Mouse (Mus musculus): ENCODE measurements around the gene Pcbp3. TPM values are rescaled to one million over a fixed set of nuclear protein-coding genes. Genes with fewer than 3 reads are reported as not detected.
A peak's percentile ranks its signal among the peaks of the same experiment; 100 is the strongest.

Gene Pcbp3
- polyA plus RNA-seq, 1 experiment: 72.3 TPM

DNA sequence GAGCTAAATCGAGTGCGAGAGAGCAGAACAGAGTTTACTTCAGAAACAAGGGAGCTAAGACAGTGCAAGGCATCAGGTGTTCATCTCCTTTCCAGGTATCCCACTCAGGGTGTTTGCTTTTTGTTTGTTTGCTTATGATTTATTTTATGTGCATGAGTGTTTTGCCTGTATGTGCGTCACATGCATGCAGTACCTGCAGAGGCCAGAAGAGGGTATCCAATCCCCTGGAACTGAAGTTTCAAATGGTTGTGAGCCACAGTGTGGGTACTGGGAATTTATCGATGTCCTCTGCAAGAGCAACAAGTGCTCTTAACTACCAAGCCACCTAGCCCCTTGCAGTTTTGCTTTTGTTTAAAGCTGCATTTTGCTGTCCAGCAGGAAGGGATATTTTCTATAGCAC, 132.8 kb downstream of the Pcbp3 start:
- Histone ChIP-seq H3K27ac (ENCODE audit: insufficient read depth, low read length) (no peak overlapping the region), H3K4me1 (ENCODE audit: control insufficient read depth, insufficient read depth, low read length) (no peaks in the 10 kb centered on the region), H3K4me3 (replicated peaks; ENCODE audit: insufficient read depth, low read depth, low read length) (no peak overlapping the region), H3K27me3 (ENCODE audit: control insufficient read depth, insufficient read depth, low read length) (no peaks in the 10 kb centered on the region)
- WGBS: 99% methylated on average over 4 of the region's 4 CpGs
- TF ChIP-seq POLR2A (IDR thresholded peaks at IDR 0.05; ENCODE audit: borderline replicate concordance, insufficient read depth, low read length) (no peak), CTCF (IDR thresholded peaks at IDR 0.05; ENCODE audit: borderline replicate concordance, insufficient read depth, low read depth, low read length) (0 out of 2 replicates have a peak, but pooled peaks have one; percentile 4)
- no peak for DNase-seq

GRCm38 (mm10) chr10:76822698-76823097, 139.0 kb downstream of the Pcbp3 start:
- WGBS: 85% methylated on average over 8 of the region's 8 CpGs
- Histone ChIP-seq H3K4me3 (replicated peaks; ENCODE audit: insufficient read depth, low read depth, low read length) (no peak overlapping the region), H3K4me1 (ENCODE audit: control insufficient read depth, insufficient read depth, low read length) (peaks cover 12% of the 10 kb centered on the region), H3K27me3 (ENCODE audit: control insufficient read depth, insufficient read depth, low read length) (no peaks in the 10 kb centered on the region), H3K27ac (ENCODE audit: insufficient read depth, low read length) (no peak overlapping the region)
- TF ChIP-seq POLR2A (IDR thresholded peaks at IDR 0.05; ENCODE audit: borderline replicate concordance, insufficient read depth, low read length): no peak
- TF ChIP-seq CTCF (IDR thresholded peaks at IDR 0.05; ENCODE audit: borderline replicate concordance, insufficient read depth, low read depth, low read length): no peak
- DNase-seq: no peak

- 68% methylated on average over 2 of the region's 2 CpGs for WGBS
- H3K4me3 ChIP-seq (replicated peaks; ENCODE audit: insufficient read depth, low read depth, low read length): no peak overlapping the region
- H3K27me3 ChIP-seq (ENCODE audit: control insufficient read depth, insufficient read depth, low read length): no peaks in the 10 kb centered on the region
- no peak for TF ChIP-seq POLR2A (IDR thresholded peaks at IDR 0.05; ENCODE audit: borderline replicate concordance, insufficient read depth, low read length)
- no peak for TF ChIP-seq CTCF (IDR thresholded peaks at IDR 0.05; ENCODE audit: borderline replicate concordance, insufficient read depth, low read depth, low read length)
- no peak for DNase-seq
- peaks cover 34% of the 10 kb centered on the region for H3K4me1 ChIP-seq (ENCODE audit: control insufficient read depth, insufficient read depth, low read length)
- H3K27ac ChIP-seq (ENCODE audit: insufficient read depth, low read length): no peak overlapping the region; the same call in 1 of the 2 replicates
Measured at GRCm38 (mm10) chr10:76819321-76819720, 142.4 kb downstream of the Pcbp3 start.

DNA sequence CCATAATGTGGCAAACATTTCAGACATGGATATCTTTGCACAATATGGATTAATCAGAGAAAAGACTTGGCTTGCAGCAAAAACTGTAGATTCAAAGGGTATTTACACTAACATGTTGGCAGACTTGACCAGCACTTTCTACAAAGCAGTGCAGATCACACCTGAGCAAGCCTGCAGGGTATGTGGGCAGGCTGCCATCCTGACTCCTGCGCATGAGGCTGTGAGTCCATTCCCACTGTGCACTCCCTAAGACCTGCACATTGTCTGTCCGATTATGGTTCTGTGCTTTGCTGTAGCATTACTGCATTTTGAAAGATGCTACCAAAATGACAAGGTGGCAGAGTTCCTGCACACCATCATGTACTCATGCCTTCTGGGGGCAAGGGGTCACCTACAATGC, 143.3 kb downstream of the Pcbp3 start:
- no peaks in the 10 kb centered on the region for H3K27me3 ChIP-seq (ENCODE audit: control insufficient read depth, insufficient read depth, low read length)
- H3K4me1 ChIP-seq (ENCODE audit: control insufficient read depth, insufficient read depth, low read length): peaks cover 34% of the 10 kb centered on the region
- H3K27ac ChIP-seq (ENCODE audit: insufficient read depth, low read length): peak overlapping the region; percentile 70
- WGBS: 8% methylated on average over 2 of the region's 2 CpGs
- no peak overlapping the region for H3K4me3 ChIP-seq (replicated peaks; ENCODE audit: insufficient read depth, low read depth, low read length)
- TF ChIP-seq POLR2A (IDR thresholded peaks at IDR 0.05; ENCODE audit: borderline replicate concordance, insufficient read depth, low read length): no peak
- TF ChIP-seq CTCF (IDR thresholded peaks at IDR 0.05; ENCODE audit: borderline replicate concordance, insufficient read depth, low read depth, low read length): no peak
- DNase-seq: peak; percentile 70 to 79

DNA sequence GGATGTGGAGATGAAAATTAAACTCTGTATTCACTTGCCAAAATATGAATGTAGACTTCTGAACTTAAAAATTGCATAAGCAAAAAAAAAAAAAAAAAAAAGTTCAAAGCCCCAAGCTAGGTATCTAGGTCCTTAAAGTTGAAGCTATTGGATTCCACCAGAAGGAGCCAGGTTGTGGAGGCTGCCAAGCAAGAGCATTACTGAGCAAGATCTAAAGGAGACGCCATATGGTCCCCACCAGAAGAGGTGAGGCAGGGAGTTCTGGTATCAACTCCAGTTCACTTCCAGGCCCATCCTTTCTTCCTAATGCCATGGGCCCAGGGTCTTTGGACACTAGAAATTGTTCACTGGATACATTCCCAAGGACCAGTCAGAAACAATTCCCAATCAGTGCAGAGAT, 144.8 kb downstream of the Pcbp3 start:
- H3K4me3 ChIP-seq (replicated peaks; ENCODE audit: insufficient read depth, low read depth, low read length): no peak overlapping the region
- peak overlapping the region; percentile 18; the same call in 1 of the 2 replicates for H3K27ac ChIP-seq (ENCODE audit: insufficient read depth, low read length)
- TF ChIP-seq POLR2A (IDR thresholded peaks at IDR 0.05; ENCODE audit: borderline replicate concordance, insufficient read depth, low read length) (no peak), CTCF (IDR thresholded peaks at IDR 0.05; ENCODE audit: borderline replicate concordance, insufficient read depth, low read depth, low read length) (no peak)
- 27% methylated on average over 1 of the region's 1 CpGs for WGBS
- peaks cover 34% of the 10 kb centered on the region for H3K4me1 ChIP-seq (ENCODE audit: control insufficient read depth, insufficient read depth, low read length)
- H3K27me3 ChIP-seq (ENCODE audit: control insufficient read depth, insufficient read depth, low read length): no peaks in the 10 kb centered on the region
- DNase-seq: peak; percentile 33 to 59

DNA sequence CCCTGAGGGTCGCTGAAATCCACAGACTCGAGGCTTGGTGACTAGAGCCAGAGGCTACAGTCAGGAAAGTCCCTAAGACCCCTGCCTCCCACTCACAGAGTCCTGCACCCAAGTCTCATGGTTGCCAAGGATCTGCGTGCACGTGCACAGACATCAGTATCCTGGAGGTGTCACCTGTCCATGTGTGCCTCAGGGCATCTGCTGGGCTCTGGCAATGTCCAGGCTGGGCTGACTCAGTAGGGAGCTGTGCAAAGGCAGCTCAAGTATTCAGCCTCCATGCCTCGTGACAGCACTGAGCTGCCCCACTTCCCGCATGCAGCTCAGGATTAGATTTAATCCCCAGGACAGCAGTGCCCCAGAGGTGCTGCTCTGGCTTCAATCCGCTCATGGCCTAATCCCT, 145.3 kb downstream of the Pcbp3 start:
- no peak overlapping the region for H3K4me3 ChIP-seq (replicated peaks; ENCODE audit: insufficient read depth, low read depth, low read length)
- WGBS: 23% methylated on average over 7 of the region's 7 CpGs
- TF ChIP-seq CTCF (IDR thresholded peaks at IDR 0.05; ENCODE audit: borderline replicate concordance, insufficient read depth, low read depth, low read length): no peak
- no peak for TF ChIP-seq POLR2A (IDR thresholded peaks at IDR 0.05; ENCODE audit: borderline replicate concordance, insufficient read depth, low read length)
- peak; percentile 68 to 70 for DNase-seq
- H3K27me3 ChIP-seq (ENCODE audit: control insufficient read depth, insufficient read depth, low read length): no peaks in the 10 kb centered on the region
- H3K4me1 ChIP-seq (ENCODE audit: control insufficient read depth, insufficient read depth, low read length): peaks cover 34% of the 10 kb centered on the region
- H3K27ac ChIP-seq (ENCODE audit: insufficient read depth, low read length): peak overlapping the region; percentile 29

GRCm38 (mm10) chr10:76815481-76815880, 146.2 kb downstream of the Pcbp3 start:
- peak; percentile 75 for DNase-seq
- Histone ChIP-seq H3K4me1 (ENCODE audit: control insufficient read depth, insufficient read depth, low read length) (peaks cover 34% of the 10 kb centered on the region), H3K27me3 (ENCODE audit: control insufficient read depth, insufficient read depth, low read length) (no peaks in the 10 kb centered on the region), H3K4me3 (replicated peaks; ENCODE audit: insufficient read depth, low read depth, low read length) (no peak overlapping the region), H3K27ac (ENCODE audit: insufficient read depth, low read length) (0 out of 2 replicates have a peak overlapping the region, but pooled peaks have one; percentile 17)
- 38% methylated on average over 4 of the region's 4 CpGs for WGBS
- TF ChIP-seq CTCF (IDR thresholded peaks at IDR 0.05; ENCODE audit: borderline replicate concordance, insufficient read depth, low read depth, low read length) (no peak), POLR2A (IDR thresholded peaks at IDR 0.05; ENCODE audit: borderline replicate concordance, insufficient read depth, low read length) (no peak)

GRCm38 (mm10) chr10:76814811-76815210, 146.9 kb downstream of the Pcbp3 start:
- 77% methylated on average over 8 of the region's 8 CpGs for WGBS
- DNase-seq: no peak
- H3K4me3 ChIP-seq (replicated peaks; ENCODE audit: insufficient read depth, low read depth, low read length): no peak overlapping the region
- H3K4me1 ChIP-seq (ENCODE audit: control insufficient read depth, insufficient read depth, low read length): peaks cover 39% of the 10 kb centered on the region
- H3K27me3 ChIP-seq (ENCODE audit: control insufficient read depth, insufficient read depth, low read length): no peaks in the 10 kb centered on the region
- H3K27ac ChIP-seq (ENCODE audit: insufficient read depth, low read length): peak overlapping the region; percentile 17; the same call in 1 of the 2 replicates
- TF ChIP-seq CTCF (IDR thresholded peaks at IDR 0.05; ENCODE audit: borderline replicate concordance, insufficient read depth, low read depth, low read length) (no peak), POLR2A (IDR thresholded peaks at IDR 0.05; ENCODE audit: borderline replicate concordance, insufficient read depth, low read length) (no peak)
